Mouse (Mus musculus) left cerebral cortex, postnatal 10 days (tissue): ENCODE data around the gene Zfp273. TPM values are rescaled to one million over a fixed set of nuclear protein-coding genes. Genes with fewer than 3 reads are reported as not detected.
"Not testable (repeated sequence)": the region's sequence is repeated elsewhere in the genome, so short reads cannot be mapped to it uniquely, and the experiment has no call there.

ENCODE experiments used
- DNase-seq, 2 experiments: peaks; one replicate each; pipeline ENCODE4 v3.0.0; 2021 to 2022; ENCODE audit warnings: low spot score in 2 of 2, mixed read lengths in 1 of 2; ENCODE audit errors: extremely low spot score in 1 of 2
- intact Hi-C: fragments of 180-260 bp; cut with DNase I; formaldehyde crosslinking; loops from one replicate; pipeline ENCODE4 v1.15.1; 2025
- total RNA-seq, 2 experiments: library from RNA; stranded (reverse); gene quantifications; 2 replicates each; pipeline ENCODE4 v1.2.3; 2021

Zfp273 gene
- total RNA-seq, 2 experiments from 2014 or later, result 7.4 to 8.4 TPM

DNA sequence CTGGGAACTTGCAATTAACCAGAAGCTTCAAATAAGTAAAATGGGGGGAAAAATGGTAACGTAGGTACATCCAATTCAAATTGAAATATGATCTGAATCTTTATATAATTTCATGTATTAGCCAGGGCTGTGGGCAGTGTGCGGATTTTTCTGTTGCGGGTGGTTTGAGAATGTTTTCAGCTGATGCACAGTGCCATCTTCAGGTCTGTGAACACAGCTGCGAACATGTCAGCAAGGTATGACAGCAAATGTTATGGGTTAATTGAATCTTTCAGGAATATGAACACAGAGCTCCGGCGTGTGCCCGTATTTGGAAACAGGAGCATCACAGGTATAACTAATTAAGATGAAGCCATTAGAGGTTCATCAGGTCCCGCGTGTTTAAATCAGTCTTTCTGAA lies 49.0 kb downstream of the Zfp273 start:
- DNase-seq, result no peak
- intact Hi-C loops, result no loop called here

DNA sequence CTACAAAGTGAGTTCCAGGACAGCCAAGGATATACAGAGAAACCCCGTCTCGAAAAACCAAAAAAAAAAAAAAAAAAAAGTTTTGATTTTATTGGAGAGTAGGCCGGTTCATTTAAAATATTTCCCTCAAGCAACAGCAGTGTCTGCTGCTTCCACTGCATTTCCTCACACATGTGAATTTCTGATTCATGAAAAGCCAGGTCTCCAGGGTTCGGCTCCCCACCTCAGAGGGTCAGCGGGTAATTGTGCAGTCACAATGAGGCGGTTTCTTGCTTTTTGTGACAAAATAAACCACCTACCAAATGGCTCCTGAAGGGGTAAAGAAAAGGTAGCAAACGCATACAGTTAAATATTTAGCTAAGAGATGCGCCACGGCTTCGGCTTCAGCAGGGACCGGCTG lies 49.5 kb downstream of the Zfp273 start, which contains the start of gene BC048507:
Gene BC048507 (plus strand): TSS at position 301 of the 400 bp plus-strand sequence.
- intact Hi-C loops, result no loop called here
- no peak for DNase-seq

DNA sequence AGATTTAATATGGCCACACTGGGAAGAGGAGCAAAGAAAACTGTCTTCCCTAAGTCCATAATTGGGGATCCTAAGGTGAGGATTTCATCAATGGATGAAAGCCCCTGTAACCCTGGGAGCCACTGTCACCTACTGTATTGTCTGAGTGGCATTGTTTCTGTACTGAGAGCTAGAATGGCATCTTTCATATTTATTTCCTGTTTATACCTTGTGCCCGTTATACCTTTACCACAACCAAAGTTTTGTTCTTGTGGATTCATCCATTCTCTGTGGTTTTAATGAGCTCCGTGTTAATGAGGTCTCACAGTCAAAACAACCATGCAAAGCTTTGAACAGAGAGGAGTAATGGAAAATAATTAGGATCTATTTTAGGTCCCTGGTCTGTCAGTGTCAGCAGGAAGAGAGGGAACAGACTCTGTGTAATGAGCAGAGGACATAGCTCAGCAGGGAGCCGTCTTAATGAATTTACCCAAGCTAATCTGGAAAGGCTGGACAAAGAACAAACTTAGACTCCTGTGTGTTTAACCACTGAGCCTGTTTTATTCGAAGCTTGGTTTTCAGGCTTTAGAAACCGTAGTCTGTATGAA lies 51.3 kb downstream of the Zfp273 start:
- intact Hi-C loops, result no loop called here

DNA sequence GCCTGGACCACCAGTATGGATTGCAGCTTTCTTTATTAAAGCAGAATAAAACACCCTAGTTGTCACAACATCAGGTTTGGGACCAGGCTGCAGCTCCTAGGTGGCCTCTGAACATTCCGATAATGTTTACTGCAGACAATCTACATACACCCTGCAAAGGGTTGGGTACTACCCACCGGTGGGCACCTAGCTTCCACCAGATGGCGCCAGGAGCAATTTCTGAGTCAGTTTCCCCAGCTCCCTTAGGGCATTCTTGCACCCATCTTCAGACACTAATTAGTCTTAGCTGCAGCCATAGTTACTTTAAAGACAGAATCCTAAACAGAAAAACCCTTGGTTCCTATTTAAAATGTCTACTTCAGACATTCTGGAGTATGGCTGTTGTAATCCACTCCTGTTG lies 54.4 kb downstream of the Zfp273 start:
- intact Hi-C loops, result no loop called here
- DNase-seq, result peak in 1 of 2 experiments; percentile 29

More for the DNA sequence above, 51.3 kb downstream of the Zfp273 start:
- no peak for DNase-seq

DNA sequence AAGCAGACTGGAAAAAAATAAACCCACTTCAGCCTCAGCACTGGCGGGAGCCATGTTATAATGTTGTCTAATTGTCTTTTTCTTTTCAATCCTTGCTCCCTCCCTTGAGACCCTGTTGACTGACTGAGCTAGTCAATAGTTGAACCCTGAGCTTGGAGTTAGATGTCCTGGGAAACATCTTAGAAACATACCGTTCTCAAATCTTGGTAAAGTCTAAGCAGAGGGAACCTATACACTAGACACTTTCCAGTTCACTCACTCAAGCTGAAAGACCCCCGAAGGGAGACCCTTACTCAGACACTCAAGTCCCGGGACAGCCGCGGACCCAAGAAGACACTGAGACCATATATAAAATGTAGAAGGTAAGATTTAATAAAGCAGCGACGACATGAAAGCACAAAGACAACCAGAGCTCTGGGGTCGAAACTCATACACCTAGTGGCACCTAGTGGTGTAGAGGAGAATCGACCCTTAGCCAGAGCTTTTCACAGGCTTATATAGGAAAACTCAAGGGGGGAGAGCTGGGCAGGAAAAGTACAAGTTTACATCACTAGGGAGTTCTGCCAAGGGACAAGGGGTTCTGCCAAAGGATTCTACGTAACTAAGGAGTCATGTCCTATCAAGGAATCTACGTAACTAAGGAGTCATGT lies 62.6 kb downstream of the Zfp273 start:
- DNase-seq, intact Hi-C loops: not testable (repeated sequence)

Other genes starting within 250 kb of the Zfp273 start
- 10 to 100 TPM in 1 of 2 experiments, 1 to 10 TPM in 1; 8.9 to 10.1 TPM for gene Zfp729b, start 204.0 kb upstream of the Zfp273 start, total RNA-seq
- 1 to 10 TPM in 1 of 2 experiments, under 1 TPM in 1; 0.71 to 1.2 TPM for gene Gm49345, start 176.0 kb upstream of the Zfp273 start, total RNA-seq
- gene Zfp729a, start 175.9 kb upstream of the Zfp273 start, total RNA-seq, result 1 to 10 TPM; 7.7 to 7.9 TPM
- gene Zfp738, start 126.7 kb upstream of the Zfp273 start, total RNA-seq, result 10 to 100 TPM; 21.0 to 21.8 TPM
- gene Zfp65, start 84.6 kb upstream of the Zfp273 start, total RNA-seq, result 10 to 100 TPM; 12.7 to 16.3 TPM
- gene Zfp85, start 58.5 kb upstream of the Zfp273 start, total RNA-seq, result 1 to 10 TPM; 5.8 to 6.5 TPM
- gene Zfp493, start 34.0 kb upstream of the Zfp273 start, total RNA-seq, result 1 to 10 TPM; 3.7 to 4.6 TPM
- gene Gm10037, start 17.4 kb downstream of the Zfp273 start, total RNA-seq, result 1 to 10 TPM; 7.4 to 7.8 TPM
- gene BC048507, start 49.6 kb downstream of the Zfp273 start, total RNA-seq, result not detected